Mouse (Mus musculus): Measurements from ENCODE around the gene 2810004N23Rik.

The 2810004N23Rik gene

GRCm38 (mm10) chr8:124819612-124820115, 43.3 kb downstream of the 2810004N23Rik start:
- no peak for DNase-seq

- DNase-seq, result peak in 1 of 2 experiments; percentile 42
These were observed 45.6 kb downstream of the 2810004N23Rik start for GRCm38 (mm10) chr8:124817361-124817760.

GRCm38 (mm10) chr8:124816866-124817265, 46.1 kb downstream of the 2810004N23Rik start:
- DNase-seq, result no peak

- DNase-seq, result peak; percentile 47 to 59
These were observed 47.0 kb downstream of the 2810004N23Rik start for GRCm38 (mm10) chr8:124815870-124816269.

- DNase-seq, result no peak
These were observed 49.6 kb downstream of the 2810004N23Rik start for GRCm38 (mm10) chr8:124813326-124813725.

GRCm38 (mm10) chr8:124810689-124811394, 52.1 kb downstream of the 2810004N23Rik start:
- peak; percentile 66 to 72 for DNase-seq

- DNase-seq, result peak; percentile 48 to 58
These were observed 52.8 kb downstream of the 2810004N23Rik start for GRCm38 (mm10) chr8:124810056-124810610.

- no peak for DNase-seq
These were observed 53.5 kb downstream of the 2810004N23Rik start for GRCm38 (mm10) chr8:124809419-124809818.

- DNase-seq, result no peak
These were observed 56.9 kb downstream of the 2810004N23Rik start for GRCm38 (mm10) chr8:124805990-124806389.

- DNase-seq, result no peak
These were observed 58.9 kb downstream of the 2810004N23Rik start for GRCm38 (mm10) chr8:124803824-124804702.

- no peak for DNase-seq
These were observed 62.4 kb downstream of the 2810004N23Rik start for GRCm38 (mm10) chr8:124800542-124800941.

- DNase-seq, result no peak
These were observed 67.0 kb downstream of the 2810004N23Rik start for GRCm38 (mm10) chr8:124795781-124796488.

- DNase-seq, result peak; percentile 90 to 92
These were observed 68.5 kb downstream of the 2810004N23Rik start for GRCm38 (mm10) chr8:124794486-124794780.

GRCm38 (mm10) chr8:124793661-124794485, 69.0 kb downstream of the 2810004N23Rik start:
- DNase-seq, result peak; percentile 64 to 66

GRCm38 (mm10) chr8:124793172-124793651, 69.7 kb downstream of the 2810004N23Rik start:
- DNase-seq, result peak; percentile 89 to 90

- peak; percentile 93 to 94 for DNase-seq
These were observed 70.2 kb downstream of the 2810004N23Rik start, which contains the start of gene Trim67 for GRCm38 (mm10) chr8:124792708-124793107. Gene Trim67 (plus strand): TSS chr8:124793092.

- peak; percentile 80 to 81 for DNase-seq
These were observed 70.7 kb downstream of the 2810004N23Rik start for GRCm38 (mm10) chr8:124792186-124792585.

GRCm38 (mm10) chr8:124791751-124792150, 71.2 kb downstream of the 2810004N23Rik start:
- DNase-seq, result peak in 1 of 2 experiments; percentile 67

GRCm38 (mm10) chr8:124790676-124791075, 72.2 kb downstream of the 2810004N23Rik start:
- no peak for DNase-seq

Measured in cerebellum, postnatal 14 days (tissue).